Mouse (Mus musculus) forebrain, embryonic 13.5 days (tissue): ENCODE measurements around the gene Asxl1. TPM values are rescaled to one million over a fixed set of nuclear protein-coding genes. Genes with fewer than 3 reads are reported as not detected.
"Not testable (repeated sequence)": the region's sequence is repeated elsewhere in the genome, so short reads cannot be mapped to it uniquely, and the experiment has no call there.

Experiments
- ATAC-seq: fragments of 200-750 bp; cut with Nextera tagmentation; 2 replicates; pipeline ENCODE4 v1.8.0; 2017
- H3K27ac ChIP-seq: fragments of 300-500 bp; sonication (generic); 2 replicates; pipeline ENCODE4 v1.5.1; 2015; ENCODE audit warnings: inconsistent platforms, mild to moderate bottlenecking, moderate library complexity
- H3K27me3 ChIP-seq: fragments of 300-500 bp; sonication (generic); 2 replicates; pipeline ENCODE4 v1.6.1; 2015; ENCODE audit warnings: mild to moderate bottlenecking, inconsistent platforms
- H3K36me3 ChIP-seq: fragments of 300-500 bp; sonication (generic); 2 replicates; pipeline ENCODE4 v1.6.1; 2015; ENCODE audit warnings: mild to moderate bottlenecking, inconsistent platforms; ENCODE audit not compliant: poor library complexity, severe bottlenecking
- H3K4me1 ChIP-seq: fragments of 300-500 bp; sonication (generic); 2 replicates; pipeline ENCODE4 v1.6.1; 2015; ENCODE audit warnings: inconsistent platforms
- H3K4me2 ChIP-seq: fragments of 300-500 bp; sonication (generic); 2 replicates; pipeline ENCODE4 v1.6.1; 2015; ENCODE audit warnings: inconsistent platforms, mild to moderate bottlenecking, moderate library complexity
- H3K4me3 ChIP-seq: fragments of 300-500 bp; sonication (generic); 2 replicates; pipeline ENCODE4 v1.5.1; 2015; ENCODE audit warnings: mild to moderate bottlenecking, inconsistent platforms
- H3K9ac ChIP-seq: fragments of 300-500 bp; sonication (generic); 2 replicates; pipeline ENCODE4 v1.6.1; 2015; ENCODE audit warnings: mild to moderate bottlenecking, inconsistent platforms
- H3K9me3 ChIP-seq: fragments of 300-500 bp; sonication (generic); replicated peaks from 2 replicates; pipeline ENCODE4 v1.6.1; 2016; ENCODE audit warnings: inconsistent platforms
- WGBS: fragments of 180-500 bp; shearing (Covaris S2); methylation state at CpG from one replicate; pipeline ENCODE4 v1.1.7; 2015; 5-methylcytosine and 5-hydroxymethylcytosine counted together
- polyA plus RNA-seq: library from polyadenylated mRNA; unstranded; fragments of >200 nt; fragmentation: Nextera tagmentation; extraction: Ambion mirVana; gene quantifications from 2 replicates; pipeline ENCODE4 v1.2.1, GENCODE M21; 2015

Gene Asxl1
- polyA plus RNA-seq, 1 experiment from 2014 or later, result 12.0 TPM

DNA sequence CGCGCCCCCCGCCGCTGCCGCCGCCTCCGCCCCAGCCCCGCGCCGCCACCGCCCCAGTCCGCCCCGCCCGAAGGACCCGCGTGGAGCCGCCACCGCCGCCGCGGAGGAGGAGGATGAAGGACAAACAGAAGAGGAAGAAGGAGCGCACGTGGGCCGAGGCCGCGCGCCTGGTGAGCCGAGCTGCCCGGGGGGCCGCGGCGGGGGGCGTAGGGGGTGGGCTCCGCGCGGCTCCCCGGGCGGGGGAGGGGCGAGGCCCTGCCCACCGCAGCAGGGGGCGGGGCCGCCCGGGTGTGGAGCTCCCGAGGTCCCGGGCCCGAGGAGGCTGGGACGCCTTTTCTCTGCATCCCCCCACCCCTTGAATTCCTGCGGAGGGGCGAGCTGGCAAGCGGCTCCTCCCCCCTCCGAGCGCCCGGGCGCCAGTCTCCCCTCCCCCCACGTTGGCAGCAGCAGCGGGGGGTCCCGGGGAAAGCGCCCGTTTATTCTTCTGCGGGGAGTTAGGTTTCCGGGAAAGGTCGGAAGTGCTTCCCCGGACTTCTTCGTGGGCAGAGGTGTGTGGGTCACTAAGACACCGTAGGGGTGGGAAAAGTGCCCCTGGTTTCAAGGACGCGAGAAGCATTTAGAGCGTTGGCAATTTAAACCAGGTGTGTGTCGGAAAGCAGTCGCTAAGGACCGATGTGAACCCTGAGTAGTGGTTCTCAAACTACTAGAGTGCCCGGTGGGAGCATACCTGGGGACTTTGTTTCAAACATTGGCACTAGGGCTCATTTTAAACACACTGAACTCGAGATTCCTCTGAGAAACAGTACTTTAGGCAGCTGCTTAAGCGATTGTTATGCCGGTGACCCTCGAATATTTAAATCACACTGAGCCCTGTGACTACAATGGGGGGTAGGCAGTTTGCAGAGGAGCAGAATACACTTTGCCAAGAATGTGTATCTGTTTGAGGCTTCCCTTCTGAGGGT, 873 bp downstream of the Asxl1 start:
- Histone ChIP-seq H3K36me3 (no peaks in the 10 kb centered on the region; the same call in 1 of the 2 replicates), H3K9me3 (no peaks in the 10 kb centered on the region), H3K27me3 (no peaks in the 10 kb centered on the region), H3K4me3 (peak overlapping the region; percentile 84), H3K9ac (peak overlapping the region; percentile 94), H3K4me2 (peak overlapping the region; percentile 83), H3K27ac (peak overlapping the region; percentile 98), H3K4me1 (peaks cover 48% of the 10 kb centered on the region)
- 0% methylated on average over 24 of the region's 76 CpGs for WGBS
- peak; percentile 31 for ATAC-seq

DNA sequence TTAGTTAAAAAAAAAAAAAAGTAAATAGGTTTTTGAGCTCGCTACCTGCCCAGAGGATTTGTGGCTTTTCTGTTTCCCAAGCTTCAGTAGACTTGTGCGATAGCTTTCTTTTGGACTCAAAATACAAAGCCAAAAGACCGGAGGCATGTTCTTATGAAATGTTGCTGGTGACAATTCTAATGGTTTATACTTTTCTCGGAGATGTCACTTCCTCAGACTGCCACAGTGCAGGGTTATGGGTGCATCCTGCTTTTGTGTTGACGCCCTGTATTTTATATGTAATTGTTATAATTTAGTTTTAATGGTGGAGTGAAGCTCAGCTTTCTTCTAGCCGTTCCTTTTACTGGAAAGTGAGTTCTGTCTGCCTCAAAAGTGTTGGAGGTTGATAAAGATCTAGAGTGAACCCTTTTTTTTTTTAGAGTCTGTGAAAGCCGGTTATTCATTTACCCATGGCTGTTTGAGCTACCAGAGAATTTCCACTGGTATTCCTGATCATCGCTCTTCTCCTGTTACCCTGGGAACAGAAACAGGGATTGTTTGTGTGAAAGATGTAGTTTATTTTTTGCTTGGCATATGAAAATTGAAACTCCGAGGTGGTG, 1.7 kb downstream of the Asxl1 start:
- Histone ChIP-seq H3K27me3 (no peaks in the 10 kb centered on the region), H3K36me3 (peaks cover 6% of the 10 kb centered on the region)
- no peak for ATAC-seq

DNA sequence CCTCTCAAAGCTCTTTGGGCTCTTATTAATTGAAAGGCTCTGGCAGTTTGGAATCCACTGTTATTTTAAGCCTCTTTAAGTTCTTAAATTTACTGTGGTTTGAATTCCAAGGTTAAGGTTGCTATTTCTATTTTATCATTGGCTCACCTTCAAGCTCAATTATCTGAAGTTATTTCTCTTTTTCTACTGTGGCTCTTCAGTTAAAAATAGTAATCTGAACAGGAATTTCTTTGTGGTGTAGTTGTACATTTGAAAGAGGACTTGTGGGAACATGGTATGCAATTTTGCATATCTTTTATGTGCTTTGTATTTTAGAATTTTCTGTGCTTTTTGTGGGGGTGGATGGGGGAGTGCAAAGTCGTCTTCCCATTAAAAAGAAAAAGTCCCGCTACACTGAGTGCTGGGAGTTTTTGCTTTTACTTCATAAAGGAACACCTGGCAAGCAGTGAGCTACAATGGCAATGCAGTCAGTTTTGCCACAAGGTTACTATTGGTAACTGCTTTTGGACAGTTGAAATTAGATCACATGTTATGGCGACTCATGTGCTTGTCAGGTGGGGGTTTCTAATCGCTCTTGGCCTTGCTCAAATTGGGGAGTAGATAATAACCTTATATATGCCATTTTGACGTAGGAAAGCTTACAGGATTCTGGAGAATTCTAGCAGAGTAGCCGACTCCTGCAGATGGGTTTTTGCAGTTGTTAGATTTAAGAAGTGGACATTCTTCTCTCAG, 2.6 kb downstream of the Asxl1 start:
- WGBS, result 53% methylated on average over 6 of the region's 6 CpGs
- H3K27ac ChIP-seq, result no peak overlapping the region
- peak overlapping the region; percentile 84 for H3K4me3 ChIP-seq
- H3K9ac ChIP-seq, result peak overlapping the region; percentile 94
- peak overlapping the region; percentile 83 for H3K4me2 ChIP-seq
- no peak for ATAC-seq
- peaks cover 48% of the 10 kb centered on the region for H3K4me1 ChIP-seq
- H3K36me3 ChIP-seq, result peaks cover 15% of the 10 kb centered on the region
- no peaks in the 10 kb centered on the region for H3K27me3 ChIP-seq
- H3K9me3 ChIP-seq, result no peaks in the 10 kb centered on the region

More for the DNA sequence above, 1.7 kb downstream of the Asxl1 start:
- H3K9ac ChIP-seq, result peak overlapping the region; percentile 94
- peak overlapping the region; percentile 83 for H3K4me2 ChIP-seq
- H3K9me3 ChIP-seq, result no peaks in the 10 kb centered on the region
- 11% methylated on average over 9 of the region's 9 CpGs for WGBS
- H3K4me3 ChIP-seq, result peak overlapping the region; percentile 84
- H3K4me1 ChIP-seq, result peaks cover 48% of the 10 kb centered on the region
- H3K27ac ChIP-seq, result peak overlapping the region; percentile 98

DNA sequence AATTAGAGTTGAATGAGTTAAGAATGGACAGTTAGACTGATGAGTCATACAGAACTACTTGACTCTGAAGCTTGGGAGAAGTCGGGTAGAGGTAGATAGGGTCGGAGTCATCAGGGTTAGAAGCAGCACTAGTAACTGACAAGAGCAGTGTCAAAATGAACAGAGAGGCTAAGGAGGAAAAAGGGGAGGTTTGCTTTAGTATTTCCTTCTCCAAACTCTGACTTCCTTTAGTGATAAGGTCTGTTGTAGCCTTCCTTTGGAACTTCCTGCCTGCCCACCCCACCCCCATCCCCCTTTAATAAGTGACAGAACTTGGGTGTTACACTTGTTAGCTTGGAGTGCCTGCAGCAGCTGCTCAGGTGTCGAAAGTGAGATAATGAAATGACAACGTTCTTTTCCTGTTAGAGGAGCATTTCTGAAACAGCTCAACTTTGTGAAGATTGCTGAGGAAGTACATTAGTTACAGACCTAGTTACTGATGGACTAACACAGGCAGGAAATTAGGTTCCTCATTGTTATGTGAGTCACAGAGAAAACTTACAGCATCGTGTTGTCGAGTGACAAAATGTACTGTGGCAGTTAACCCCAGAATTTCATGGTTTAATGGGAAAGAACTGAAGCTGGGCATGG, 5.0 kb downstream of the Asxl1 start:
- H3K4me1 ChIP-seq, result peaks cover 39% of the 10 kb centered on the region
- peak overlapping the region; percentile 31; the same call in 1 of the 2 replicates for H3K27ac ChIP-seq
- H3K4me3 ChIP-seq, result no peak overlapping the region
- no peaks in the 10 kb centered on the region for H3K27me3 ChIP-seq
- ATAC-seq, result no peak
- no peak overlapping the region for H3K9ac ChIP-seq
- no peaks in the 10 kb centered on the region for H3K9me3 ChIP-seq
- H3K4me2 ChIP-seq, result 0 out of 2 replicates have a peak overlapping the region, but pooled peaks have one; percentile 19
- H3K36me3 ChIP-seq, result peaks cover 34% of the 10 kb centered on the region
- WGBS, result 56% methylated on average over 6 of the region's 6 CpGs

DNA sequence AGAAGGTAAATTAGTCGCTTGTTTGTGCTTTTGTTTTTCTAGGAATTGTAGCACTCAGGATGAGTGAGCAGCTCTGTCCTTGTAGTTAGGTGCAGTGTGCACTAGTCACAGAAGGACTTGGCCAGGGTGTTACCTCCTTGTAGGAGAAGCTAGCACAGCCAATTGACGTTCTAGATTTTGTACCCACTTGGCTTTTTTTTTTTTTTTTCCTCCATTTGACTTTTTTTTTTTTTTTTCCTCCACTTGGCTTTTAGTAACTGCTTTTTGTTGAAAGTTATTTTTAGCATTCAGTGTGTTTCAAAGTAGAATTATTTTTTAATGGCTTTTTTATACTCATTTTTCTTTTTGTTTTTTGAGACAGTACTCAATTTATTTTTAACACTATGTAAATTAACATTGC, 9.0 kb downstream of the Asxl1 start:
- no peak for ATAC-seq
- 90% methylated on average over 2 of the region's 2 CpGs for WGBS
- Histone ChIP-seq H3K4me1 (peaks cover 18% of the 10 kb centered on the region), H3K27ac (no peak overlapping the region), H3K4me2 (no peak overlapping the region), H3K27me3 (no peaks in the 10 kb centered on the region), H3K36me3 (peaks cover 70% of the 10 kb centered on the region), H3K9me3 (no peaks in the 10 kb centered on the region), H3K9ac (no peak overlapping the region), H3K4me3 (no peak overlapping the region)

DNA sequence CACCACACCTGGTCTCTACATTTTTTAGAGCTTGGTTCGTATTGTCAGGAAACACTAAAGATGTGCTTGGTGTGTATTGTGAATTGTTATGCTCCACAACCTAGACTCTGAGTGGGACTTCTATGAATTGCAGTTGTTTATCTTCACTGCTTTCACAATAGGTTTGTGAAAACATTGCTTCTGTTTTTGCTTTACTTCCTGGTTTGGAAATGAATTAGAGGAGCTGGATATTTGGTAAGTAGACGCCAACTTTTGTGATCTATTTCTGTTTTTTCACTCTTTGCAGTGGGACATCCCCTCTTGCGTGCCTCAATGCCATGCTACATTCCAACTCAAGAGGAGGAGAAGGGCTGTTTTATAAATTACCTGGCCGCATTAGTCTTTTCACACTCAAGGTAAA, 11.2 kb downstream of the Asxl1 start:
- WGBS, result 94% methylated on average over 4 of the region's 4 CpGs
- H3K9ac ChIP-seq, result no peak overlapping the region
- no peaks in the 10 kb centered on the region for H3K27me3 ChIP-seq
- no peak overlapping the region for H3K27ac ChIP-seq
- no peak overlapping the region for H3K4me3 ChIP-seq
- H3K36me3 ChIP-seq, result peaks cover 83% of the 10 kb centered on the region
- no peak overlapping the region for H3K4me2 ChIP-seq
- no peak for ATAC-seq
- no peaks in the 10 kb centered on the region for H3K9me3 ChIP-seq
- H3K4me1 ChIP-seq, result no peaks in the 10 kb centered on the region

DNA sequence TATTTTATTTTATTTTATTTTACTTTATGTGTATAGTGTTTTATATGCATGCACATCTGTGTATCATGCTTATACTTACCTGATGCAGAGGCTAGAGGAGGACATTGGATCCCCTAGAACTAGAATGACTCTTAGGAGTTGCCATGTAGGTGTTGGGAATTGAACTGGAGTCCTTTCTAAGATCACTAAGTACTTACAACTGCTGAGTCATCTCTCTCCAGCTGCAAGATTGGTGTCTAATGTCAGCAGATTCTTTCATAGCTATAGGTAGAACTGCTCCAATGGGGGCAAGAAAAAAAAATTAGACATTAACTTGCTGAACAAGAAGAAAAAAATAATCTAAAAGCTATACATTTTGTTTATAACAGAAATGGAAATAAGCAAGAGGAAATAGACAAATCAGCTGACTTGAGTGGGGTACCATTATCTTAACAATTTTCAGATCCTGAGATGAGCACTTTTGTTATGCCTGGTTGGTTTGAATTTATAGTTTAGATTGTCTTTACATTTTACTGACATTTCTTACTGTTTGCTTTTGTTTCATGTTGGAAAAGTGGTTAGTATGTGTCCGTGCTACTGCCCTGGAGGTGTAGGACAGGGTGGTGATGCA, 15.6 kb downstream of the Asxl1 start:
- H3K4me1 ChIP-seq, result no peaks in the 10 kb centered on the region
- WGBS, result 100% methylated on average over 1 of the region's 1 CpGs
- no peak overlapping the region for H3K9ac ChIP-seq
- no peak overlapping the region for H3K4me3 ChIP-seq
- no peaks in the 10 kb centered on the region for H3K9me3 ChIP-seq
- no peak overlapping the region for H3K27ac ChIP-seq
- no peak overlapping the region for H3K4me2 ChIP-seq
- H3K27me3 ChIP-seq, result no peaks in the 10 kb centered on the region
- H3K36me3 ChIP-seq, result peaks cover 80% of the 10 kb centered on the region
- ATAC-seq, result no peak

DNA sequence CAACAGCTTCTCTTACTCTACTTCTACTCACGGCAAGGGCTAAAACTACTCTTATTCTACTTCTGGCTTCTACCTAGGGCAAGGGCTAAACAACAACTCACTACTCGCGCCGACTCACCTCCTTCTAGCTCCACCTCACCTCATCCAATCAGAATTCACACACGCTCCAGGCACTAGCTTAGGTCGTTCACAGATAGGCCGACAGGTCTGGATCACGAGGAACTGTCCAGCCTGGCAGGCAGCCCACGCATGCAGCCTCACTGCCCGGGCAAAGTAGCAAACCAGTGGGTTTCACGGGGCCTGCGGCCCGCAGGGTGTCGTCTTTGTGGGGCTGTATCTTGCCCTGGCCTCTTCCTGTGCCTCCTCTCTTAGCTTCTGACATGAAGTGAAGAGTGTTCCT, 18.9 kb downstream of the Asxl1 start:
- H3K36me3 ChIP-seq, result peaks cover 74% of the 10 kb centered on the region
- not testable (repeated sequence) for ATAC-seq
- WGBS, result 95% methylated on average over 14 of the region's 14 CpGs

DNA sequence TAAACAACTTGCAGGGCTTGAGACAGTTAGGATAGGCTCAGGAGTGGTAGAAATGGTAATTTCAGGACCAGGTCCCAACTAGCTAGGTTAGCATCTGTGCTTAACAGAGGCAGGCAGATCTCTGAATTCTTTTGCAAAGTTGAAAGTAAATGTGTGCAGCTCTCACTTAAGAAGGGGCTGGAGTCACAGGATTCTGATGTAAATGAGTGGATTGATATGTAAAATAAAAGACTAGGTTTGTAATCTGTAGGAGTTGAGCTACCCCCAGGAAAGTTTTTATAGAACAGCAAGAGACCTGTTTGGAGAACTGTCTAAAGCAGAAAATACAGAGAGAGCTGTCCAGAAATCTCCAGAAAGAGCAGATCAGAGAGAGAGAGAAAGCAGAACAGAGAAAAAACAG, 25.2 kb downstream of the Asxl1 start:
- Histone ChIP-seq H3K27ac (no peak overlapping the region), H3K27me3 (no peaks in the 10 kb centered on the region), H3K9me3 (no peaks in the 10 kb centered on the region), H3K4me2 (no peak overlapping the region), H3K36me3 (peaks cover 42% of the 10 kb centered on the region), H3K9ac (no peak overlapping the region), H3K4me3 (no peak overlapping the region), H3K4me1 (peaks cover 6% of the 10 kb centered on the region; the same call in 1 of the 2 replicates)
- no peak for ATAC-seq

More for the DNA sequence above, 18.9 kb downstream of the Asxl1 start:
- not testable (repeated sequence) for H3K4me1 ChIP-seq, H3K9ac ChIP-seq, H3K27ac ChIP-seq, H3K4me3 ChIP-seq, H3K9me3 ChIP-seq, H3K27me3 ChIP-seq, H3K4me2 ChIP-seq

DNA sequence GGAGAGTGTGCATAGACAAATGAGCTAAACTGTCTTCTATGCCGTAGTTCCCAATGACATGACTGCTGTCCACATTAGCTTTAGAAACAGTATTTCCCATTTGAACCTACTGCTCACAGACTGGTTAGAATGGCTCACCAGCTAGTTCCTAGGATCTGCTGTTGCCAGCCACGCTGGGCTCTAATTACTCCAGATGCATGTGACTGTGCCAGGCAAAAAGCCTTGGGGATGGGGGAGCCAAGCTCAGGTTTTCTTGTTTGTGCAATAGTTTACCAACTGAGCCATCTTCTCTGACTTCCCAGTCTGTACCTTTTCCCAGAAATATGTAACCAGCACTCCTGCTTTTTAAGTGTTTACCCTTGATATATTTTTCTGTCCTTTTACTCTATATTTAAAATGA, 29.8 kb downstream of the Asxl1 start:
- Histone ChIP-seq H3K4me2 (no peak overlapping the region), H3K27ac (no peak overlapping the region), H3K27me3 (no peaks in the 10 kb centered on the region), H3K9me3 (no peaks in the 10 kb centered on the region), H3K36me3 (peaks cover 31% of the 10 kb centered on the region), H3K9ac (no peak overlapping the region), H3K4me1 (peaks cover 6% of the 10 kb centered on the region; the same call in 1 of the 2 replicates), H3K4me3 (no peak overlapping the region)
- 79% methylated on average over 2 of the region's 2 CpGs for WGBS
- ATAC-seq, result no peak

DNA sequence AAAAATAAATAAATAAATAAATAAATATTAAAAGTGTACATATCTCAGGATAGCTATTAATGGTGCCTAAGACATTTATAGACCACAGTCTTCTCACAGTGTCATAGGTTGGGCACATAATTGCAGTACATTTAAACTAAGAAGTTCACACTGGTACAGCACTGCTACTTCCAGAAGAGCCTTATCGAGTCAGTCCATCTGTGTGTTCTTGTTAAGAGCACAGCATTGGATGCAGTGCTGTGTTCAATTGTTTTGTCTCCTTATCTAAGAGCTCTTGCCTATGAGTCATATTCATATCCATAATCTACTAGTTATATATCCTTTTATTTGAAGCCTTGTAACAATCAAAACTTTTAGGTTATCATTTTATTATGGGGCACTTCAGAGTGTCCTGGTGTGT, 34.9 kb downstream of the Asxl1 start:
- Histone ChIP-seq H3K36me3 (peaks cover 58% of the 10 kb centered on the region), H3K9ac (no peak overlapping the region), H3K4me1 (no peaks in the 10 kb centered on the region), H3K27ac (no peak overlapping the region), H3K4me2 (no peak overlapping the region), H3K4me3 (no peak overlapping the region), H3K9me3 (no peaks in the 10 kb centered on the region), H3K27me3 (no peaks in the 10 kb centered on the region)
- no peak for ATAC-seq
- 90% methylated on average over 1 of the region's 1 CpGs for WGBS
